Mouse (Mus musculus): ENCODE measurements at regions not wholly inside any gene's neighbourhood (a gene's known extent, or its start where the extent isn't known, plus 50 kb on each side); places are given as distances from the start of the nearest gene placed in this dataset.
"Not testable (repeated sequence)": the region's sequence is repeated elsewhere in the genome, so short reads cannot be mapped to it uniquely, and the experiment has no call there.

GRCm38 (mm10) chr14:52782832-52783231 lies 287.3 kb upstream of the Olfr1507 start:
- not testable (repeated sequence) for DNase-seq

DNA sequence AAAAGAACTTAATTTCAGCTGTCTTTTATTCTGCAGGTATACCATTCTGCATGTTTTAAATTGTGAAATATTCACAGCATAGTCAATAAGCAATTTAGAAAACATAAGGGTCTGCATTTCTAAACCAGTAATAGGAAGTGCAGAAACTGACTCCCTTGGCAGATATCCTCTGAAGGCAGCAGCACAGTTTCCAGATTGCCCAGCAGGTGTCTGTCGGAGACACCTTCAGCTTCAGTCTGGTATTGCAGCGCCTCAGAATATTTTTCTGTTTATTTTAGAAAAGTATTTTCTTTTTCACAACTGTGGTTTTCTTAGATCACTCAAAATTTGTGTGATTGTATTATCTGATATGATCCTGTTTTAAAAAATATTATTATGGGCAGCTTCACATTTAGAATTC lies 280.3 kb upstream of the Olfr1507 start:
- peak; percentile 60 for DNase-seq

GRCm38 (mm10) chr14:52769450-52769849 lies 273.9 kb upstream of the Olfr1507 start:
- DNase-seq, result peak; percentile 40

- peak; percentile 31 for DNase-seq
These were observed 256.6 kb upstream of the Olfr1507 start for GRCm38 (mm10) chr14:52752159-52752558.

- DNase-seq, result not testable (repeated sequence)
These were observed 231.1 kb upstream of the Olfr1507 start for GRCm38 (mm10) chr14:52726680-52727079.

DNA sequence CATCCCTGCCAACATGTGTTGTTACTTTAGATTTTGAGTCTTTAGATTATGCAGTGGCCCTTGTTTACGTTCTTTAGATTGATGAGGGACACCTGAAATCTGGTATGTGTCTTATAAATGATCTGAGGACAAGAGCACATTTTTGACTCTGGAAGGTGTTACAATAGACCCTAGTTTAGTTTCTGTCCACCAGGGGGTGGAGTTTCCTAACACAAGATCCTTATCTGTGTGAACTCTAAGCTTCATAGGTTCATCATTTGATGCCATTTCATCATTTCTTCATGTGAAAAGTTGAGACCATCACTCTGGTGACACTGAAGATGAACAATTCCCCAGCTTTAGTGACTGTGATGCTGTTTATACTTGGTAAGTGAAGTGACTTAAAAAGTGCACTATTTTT lies 229.4 kb upstream of the Olfr1507 start:
- not testable (repeated sequence) for DNase-seq

- DNase-seq, result peak; percentile 23
These were observed 225.1 kb upstream of the Olfr1507 start for GRCm38 (mm10) chr14:52720640-52721039.

DNA sequence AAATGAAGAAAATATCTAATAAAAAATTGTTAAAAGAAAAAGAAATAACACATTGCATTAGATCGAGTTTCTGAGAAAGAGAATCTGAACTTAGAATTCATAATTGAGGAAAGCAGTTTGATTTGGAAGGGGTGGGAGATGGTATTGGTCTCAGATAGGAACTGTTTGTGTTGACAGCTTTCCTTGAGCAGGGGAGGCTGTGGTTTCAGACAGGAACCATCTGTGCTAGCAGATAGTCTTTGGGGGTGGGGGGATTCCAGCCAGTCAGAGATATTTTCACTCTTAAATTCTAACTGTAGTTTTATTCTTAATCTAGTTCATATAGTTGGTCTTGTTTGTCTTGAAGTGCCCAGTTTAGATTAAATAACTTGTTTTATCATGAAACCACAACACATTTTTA lies 205.3 kb upstream of the Olfr1507 start:
- DNase-seq, result not testable (repeated sequence)

DNA sequence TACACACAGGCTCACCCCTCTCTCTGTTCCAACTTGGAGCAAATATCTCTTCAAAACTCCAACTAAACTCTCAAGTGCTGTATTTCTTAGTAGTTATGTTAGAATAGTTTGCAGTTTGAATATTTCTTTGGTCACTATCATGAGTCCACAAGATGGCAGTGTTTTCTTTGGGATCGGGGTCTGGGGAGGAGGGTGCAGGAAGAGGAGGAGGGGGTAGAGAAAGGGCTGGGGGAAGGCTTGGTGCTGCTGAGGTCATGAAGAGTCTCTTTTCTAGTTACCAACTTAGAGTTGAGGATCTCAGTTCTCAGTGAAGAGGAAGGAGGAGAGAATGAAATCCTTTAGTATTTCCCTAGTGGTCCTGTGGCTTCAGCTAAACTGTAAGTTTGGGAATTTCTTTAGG lies 188.1 kb upstream of the Olfr1507 start:
- DNase-seq, result not testable (repeated sequence)

DNA sequence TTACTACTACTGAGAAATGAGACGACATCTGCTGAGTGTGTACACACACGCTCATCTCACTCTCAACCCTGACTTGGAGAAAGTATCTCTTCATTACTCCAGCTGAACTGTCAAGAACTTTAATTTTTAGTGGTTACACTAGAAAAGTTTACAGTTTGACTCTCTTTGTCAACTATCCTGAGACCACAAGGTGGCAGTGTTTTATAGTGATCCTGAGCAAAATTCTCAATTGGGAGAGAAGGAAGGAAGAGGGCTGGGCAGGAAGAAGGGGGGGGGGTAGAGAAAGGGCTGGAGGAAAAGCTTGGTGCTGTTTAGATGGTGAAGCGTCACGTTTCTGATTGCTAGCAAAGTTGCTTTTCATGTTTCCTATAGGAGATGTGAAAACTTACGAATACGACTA lies 158.8 kb upstream of the Olfr1507 start:
- DNase-seq, result no peak

DNA sequence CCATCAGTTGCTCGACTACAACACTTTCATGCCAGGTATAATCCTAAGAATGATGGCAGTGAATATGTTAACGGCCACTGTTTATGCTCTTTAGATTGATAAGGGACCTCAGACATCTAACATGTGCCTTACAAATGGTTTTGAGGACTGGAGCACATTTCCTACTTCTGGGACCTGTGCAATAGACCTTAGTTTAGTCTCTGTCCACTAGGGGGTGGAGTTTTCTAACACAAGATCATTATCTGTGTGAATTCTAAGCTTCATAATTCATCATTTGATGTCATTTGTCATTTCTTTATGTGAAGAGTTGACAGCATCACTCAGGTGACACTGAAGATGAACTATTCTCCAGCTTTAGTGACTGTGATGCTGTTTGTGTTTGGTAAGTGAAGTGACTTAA lies 142.6 kb upstream of the Olfr1507 start:
- DNase-seq, result no peak

DNA sequence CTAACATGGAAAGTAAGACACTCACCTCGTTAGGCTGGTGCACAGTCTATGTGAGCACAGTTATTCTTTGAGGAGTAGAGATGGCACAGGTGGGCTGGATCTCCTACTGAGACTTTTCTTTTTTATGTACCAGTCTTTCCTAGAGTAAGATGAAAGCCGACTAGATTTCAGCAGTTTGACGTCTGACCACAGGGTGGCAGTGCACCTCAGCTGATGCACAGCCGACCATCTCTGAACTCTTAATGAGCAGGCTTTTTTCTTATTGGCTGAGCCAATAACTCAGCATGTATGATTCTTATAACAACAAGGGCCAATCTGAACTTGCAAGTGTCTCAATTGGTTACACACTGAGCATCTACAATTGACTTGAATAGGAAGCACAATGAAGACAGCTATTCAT lies 126.6 kb upstream of the Olfr1507 start:
- peak; percentile 76 for DNase-seq

DNA sequence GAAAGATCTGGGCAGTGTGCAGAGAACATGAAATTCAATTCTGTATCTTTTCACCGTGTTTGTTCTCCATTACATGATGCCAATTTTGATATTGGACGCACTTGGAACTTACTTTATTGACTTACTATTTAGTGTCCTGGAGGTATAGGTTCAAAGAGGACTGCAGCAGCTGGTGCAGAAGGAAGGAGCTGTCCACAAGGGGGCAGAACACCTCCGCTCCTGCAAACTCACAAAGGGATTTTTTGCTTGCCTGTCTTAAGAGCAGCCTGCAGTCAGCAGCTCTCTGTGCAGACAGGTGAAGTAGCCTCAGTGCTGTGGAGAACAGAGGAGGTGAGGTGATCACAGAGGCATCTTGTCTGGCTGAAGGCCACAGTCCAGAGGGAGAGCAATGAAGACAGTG lies 84.8 kb upstream of the Olfr1507 start:
- peak; percentile 76 for DNase-seq

GRCm38 (mm10) chr14:52566920-52567319 lies 71.4 kb upstream of the Olfr1507 start:
- DNase-seq, result peak; percentile 49

- no peak for DNase-seq
These were observed 70.1 kb upstream of the Olfr1507 start for GRCm38 (mm10) chr14:52565606-52566005.

- DNase-seq, result not testable (repeated sequence)
These were observed 60.8 kb upstream of the Olfr1507 start for GRCm38 (mm10) chr14:52556340-52556739.

- no peak for DNase-seq
These were observed 57.9 kb upstream of the Olfr1507 start for GRCm38 (mm10) chr14:52553399-52553798.

GRCm38 (mm10) chr14:52547933-52548332 lies 52.4 kb upstream of the Olfr1507 start:
- no peak for DNase-seq

All from thymus, postnatal 4 days (tissue).